Comparison of ENCODE assay signal across 8 mouse cellular contexts in the genomic region with DNA sequence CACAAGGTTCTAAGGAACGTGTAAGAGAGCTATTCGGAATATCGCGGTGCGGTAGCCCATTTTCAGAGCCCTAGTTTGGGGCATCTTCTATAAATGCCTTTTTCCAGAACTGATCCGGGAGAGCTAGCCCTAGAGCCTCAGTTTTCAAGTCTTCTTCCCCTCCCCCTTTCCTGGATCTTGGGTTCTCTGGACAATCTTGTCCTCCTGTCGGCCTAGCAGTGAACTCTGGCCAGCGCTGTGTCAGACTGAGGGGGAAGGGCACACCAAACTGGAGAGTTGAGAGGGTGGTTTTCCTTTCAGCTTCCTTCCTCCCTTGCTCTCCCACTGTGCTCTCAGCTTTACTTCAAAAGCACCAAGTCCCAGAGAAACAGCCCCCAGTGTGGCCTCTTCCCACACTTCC. TPM values are rescaled to one million over a fixed set of nuclear protein-coding genes. Genes with fewer than 3 reads are reported as not detected.
DNase-seq lines count a peak whose midpoint lies in the region; ATAC-seq and TF ChIP-seq lines count a peak whose summit lies in the region.

No protein-coding gene starts in this region.

- H3K27me3 ChIP-seq in heart, embryonic 15.5 days: no peaks in the 10 kb centered on the region
- no peaks in the 10 kb centered on the region for H3K27me3 ChIP-seq in kidney, postnatal 0 days (ENCODE audit: insufficient read depth, low read length)

- peak overlapping the region; percentile 76 for H3K27ac ChIP-seq in heart, embryonic 15.5 days
- peak overlapping the region; percentile 68 for H3K27ac ChIP-seq in kidney, postnatal 0 days

- DNase-seq in Muller cell, postnatal 12 days (ENCODE audit: inconsistent ontology term): peak; percentile 45
- peak; percentile 74 for DNase-seq in embryo, embryonic 10 days (ENCODE audit: low spot score)
- DNase-seq in kidney, postnatal 0 days (ENCODE audit: low spot score): peak; percentile 86
- DNase-seq in lung, postnatal 36 days: peak; percentile 64
- DNase-seq in testis, postnatal 10 days (ENCODE audit: low spot score): peak; percentile 47
- DNase-seq in left cerebral cortex, postnatal 25 days (ENCODE audit: low spot score in 2 of 2): no peak

- TF ChIP-seq CTCF in kidney, postnatal 0 days (IDR thresholded peaks at IDR 0.05; ENCODE audit: low read depth): peak; percentile 29; the same call in 1 of the 2 replicates

- H3K9ac ChIP-seq in heart, embryonic 15.5 days: peak overlapping the region; percentile 76
- H3K9ac ChIP-seq in kidney, postnatal 0 days (ENCODE audit: low read depth, low read length): peak overlapping the region; percentile 75

- H3K36me3 ChIP-seq in heart, embryonic 15.5 days: no peaks in the 10 kb centered on the region
- no peaks in the 10 kb centered on the region for H3K36me3 ChIP-seq in kidney, postnatal 0 days (ENCODE audit: insufficient read depth, low read length)

- H3K4me2 ChIP-seq in heart, embryonic 15.5 days: peak overlapping the region; percentile 92
- H3K4me2 ChIP-seq in kidney, postnatal 0 days (ENCODE audit: low read length): peak overlapping the region; percentile 77

- 4% methylated on average over 8 of the region's 8 CpGs for WGBS in heart, embryonic 15.5 days
- WGBS in kidney, postnatal 0 days: under 1% methylated on average over 8 of the region's 8 CpGs

- H3K4me1 ChIP-seq in heart, embryonic 15.5 days (replicated peaks): peaks cover 7% of the 10 kb centered on the region
- peaks cover 4% of the 10 kb centered on the region; the same call in 1 of the 2 replicates for H3K4me1 ChIP-seq in kidney, postnatal 0 days (replicated peaks; ENCODE audit: insufficient read depth, low read length)

- intact Hi-C loops in left cerebral cortex, postnatal 25 days (cut with DNase I): no loop called here

- H3K9me3 ChIP-seq in heart, embryonic 15.5 days (replicated peaks): no peaks in the 10 kb centered on the region
- no peaks in the 10 kb centered on the region for H3K9me3 ChIP-seq in kidney, postnatal 0 days (replicated peaks; ENCODE audit: low read length)

- ATAC-seq in heart, embryonic 15.5 days (replicated peaks; ENCODE audit: insufficient number of reproducible peaks, insufficient read depth, low FRiP score, low read depth): peak; percentile 73
- peak; percentile 83 for ATAC-seq in kidney, postnatal 0 days (replicated peaks; ENCODE audit: low FRiP score, low read depth)
- no peak; the same call in 1 of the 2 replicates for ATAC-seq in frontal cortex, adult (ENCODE audit: low TSS enrichment)

- H3K4me3 ChIP-seq in heart, embryonic 15.5 days: peak overlapping the region; percentile 77
- H3K4me3 ChIP-seq in kidney, postnatal 0 days (replicated peaks; ENCODE audit: low read depth, low read length): peak overlapping the region; percentile 59

RNA-seq across cellular contexts. Expression of gene Arhgef5, which starts 1.0 kb away (rescaled TPM):
- 5.9 and 8.1 TPM in 2 replicates for polyA plus RNA-seq in heart, embryonic 15.5 days (2015; fragmentation: Nextera tagmentation; extraction: Ambion mirVana)
- polyA plus RNA-seq in kidney, postnatal 0 days (2015; fragmentation: Nextera tagmentation; extraction: Ambion mirVana): 16.2 and 16.4 TPM in 2 replicates
- 1 to 10 TPM; 2.6 to 3.4 TPM for total RNA-seq in left cerebral cortex, postnatal 25 days (2021)

RNA-seq across cellular contexts. Expression of gene Olfr47, which starts 35.0 kb away (rescaled TPM):
- not detected in 2 replicates for polyA plus RNA-seq in heart, embryonic 15.5 days (2015; fragmentation: Nextera tagmentation; extraction: Ambion mirVana)
- not detected in 2 replicates for polyA plus RNA-seq in kidney, postnatal 0 days (2015; fragmentation: Nextera tagmentation; extraction: Ambion mirVana)
- not detected for total RNA-seq in left cerebral cortex, postnatal 25 days (2021)

RNA-seq across cellular contexts. Expression of gene Nobox, which starts 43.0 kb away (rescaled TPM):
- polyA plus RNA-seq in heart, embryonic 15.5 days (2015; fragmentation: Nextera tagmentation; extraction: Ambion mirVana): not detected in 2 replicates
- polyA plus RNA-seq in kidney, postnatal 0 days (2015; fragmentation: Nextera tagmentation; extraction: Ambion mirVana): not detected in 2 replicates
- not detected for total RNA-seq in left cerebral cortex, postnatal 25 days (2021)

RNA-seq across cellular contexts. Expression of gene Olfr434, which starts 53.5 kb away (rescaled TPM):
- not detected in 2 replicates for polyA plus RNA-seq in heart, embryonic 15.5 days (2015; fragmentation: Nextera tagmentation; extraction: Ambion mirVana)
- not detected in 2 replicates for polyA plus RNA-seq in kidney, postnatal 0 days (2015; fragmentation: Nextera tagmentation; extraction: Ambion mirVana)
- total RNA-seq in left cerebral cortex, postnatal 25 days (2021): not detected

Comparison
In these comparisons a context has a peak if more than half of its experiments do, and no peak if none do; other contexts are left out.
1. DNase-seq: peak in Muller cell, postnatal 12 days (single experiment), embryo, embryonic 10 days (single experiment), kidney, postnatal 0 days (single experiment), lung, postnatal 36 days (single experiment) and testis, postnatal 10 days (single experiment); none in left cerebral cortex, postnatal 25 days (0 of 2).